Mouse (Mus musculus) erythroblast, embryonic 14.5 days (primary cell): Measurements from ENCODE around the gene Iqub. TPM values are rescaled to one million over a fixed set of nuclear protein-coding genes. Genes with fewer than 3 reads are reported as not detected.

Experiments used
- H3K27me3 ChIP-seq: 2 replicates; pipeline ENCODE4 v1.6.1; 2012; ENCODE audit warnings: inconsistent platforms; ENCODE audit not compliant: control insufficient read depth
- H3K36me3 ChIP-seq: 2 replicates; pipeline ENCODE4 v1.6.1; 2012; ENCODE audit warnings: mild to moderate bottlenecking, inconsistent platforms; ENCODE audit not compliant: control insufficient read depth
- H3K4me1 ChIP-seq: 2 replicates; pipeline ENCODE4 v1.6.1; 2012; ENCODE audit warnings: inconsistent platforms; ENCODE audit not compliant: control insufficient read depth
- H3K4me3 ChIP-seq: replicated peaks from 2 replicates; pipeline ENCODE3; 2012; ENCODE audit warnings: moderate library complexity, mild to moderate bottlenecking, inconsistent platforms
- H3K9me3 ChIP-seq: 2 replicates; pipeline ENCODE4 v1.6.1; 2012; ENCODE audit warnings: low read length, inconsistent platforms, mixed read lengths; ENCODE audit not compliant: control insufficient read depth
- GATA1 ChIP-seq: IDR thresholded peaks from 2 replicates; pipeline ENCODE4 v1.6.1; 2012; ENCODE audit warnings: low read length, inconsistent platforms, mixed read lengths
- TAL1 ChIP-seq: IDR thresholded peaks from 3 replicates; pipeline ENCODE4 v1.6.1; 2012; ENCODE audit warnings: low read length, inconsistent platforms, mixed read lengths
- polyA plus RNA-seq: library from polyadenylated mRNA; stranded (reverse); fragments of >175 nt; gene quantifications from 2 replicates; pipeline ENCODE4 v1.2.3, GENCODE M21; 2012

The Iqub gene
- polyA plus RNA-seq, 1 experiment: not detected

DNA sequence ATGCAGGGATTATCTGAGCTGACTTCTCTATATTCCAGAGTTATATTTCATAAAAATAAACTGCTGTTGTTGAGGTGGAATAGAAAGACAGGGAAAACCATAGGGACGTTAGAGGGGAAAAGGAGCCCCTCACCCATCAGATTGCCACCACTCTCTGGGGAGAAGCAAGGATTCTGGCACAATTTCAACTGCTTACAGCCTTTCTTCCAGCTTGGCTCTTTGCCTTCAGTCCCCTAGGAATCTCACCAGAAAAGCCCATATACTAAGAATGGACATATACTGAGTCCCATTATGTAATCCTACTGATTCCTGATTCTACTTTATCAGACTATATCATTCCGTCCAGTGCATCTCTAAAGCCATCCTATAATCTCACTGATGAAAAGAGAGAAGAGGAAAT, 10.7 kb downstream of the Iqub start:
- Histone ChIP-seq H3K4me3 (no peak overlapping the region), H3K9me3 (no peaks in the 10 kb centered on the region), H3K4me1 (no peaks in the 10 kb centered on the region), H3K36me3 (no peaks in the 10 kb centered on the region), H3K27me3 (no peaks in the 10 kb centered on the region)
- TF ChIP-seq GATA1 (no peak), TAL1 (no peak)

DNA sequence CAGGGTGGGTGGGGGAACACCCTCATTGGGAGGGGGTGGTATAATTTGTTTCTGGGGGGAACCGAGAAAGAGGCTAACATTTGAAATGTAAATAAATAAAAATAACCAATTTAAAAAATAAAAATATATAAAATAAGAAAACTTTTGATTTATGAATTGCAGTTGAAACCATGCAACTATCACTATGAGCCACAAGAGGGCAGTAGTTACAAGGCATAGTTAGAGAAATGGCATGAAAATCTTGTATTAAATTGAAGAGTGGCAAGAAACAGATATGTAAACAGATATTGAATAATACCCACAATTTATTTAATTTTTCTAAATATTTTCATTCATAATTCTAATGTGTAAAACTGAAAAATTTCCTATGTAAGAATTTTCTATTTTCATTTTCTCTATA, 24.5 kb downstream of the Iqub start:
- Histone ChIP-seq H3K36me3 (no peaks in the 10 kb centered on the region), H3K27me3 (no peaks in the 10 kb centered on the region), H3K4me1 (no peaks in the 10 kb centered on the region), H3K4me3 (no peak overlapping the region), H3K9me3 (no peaks in the 10 kb centered on the region)
- TF ChIP-seq TAL1 (no peak), GATA1 (no peak)

DNA sequence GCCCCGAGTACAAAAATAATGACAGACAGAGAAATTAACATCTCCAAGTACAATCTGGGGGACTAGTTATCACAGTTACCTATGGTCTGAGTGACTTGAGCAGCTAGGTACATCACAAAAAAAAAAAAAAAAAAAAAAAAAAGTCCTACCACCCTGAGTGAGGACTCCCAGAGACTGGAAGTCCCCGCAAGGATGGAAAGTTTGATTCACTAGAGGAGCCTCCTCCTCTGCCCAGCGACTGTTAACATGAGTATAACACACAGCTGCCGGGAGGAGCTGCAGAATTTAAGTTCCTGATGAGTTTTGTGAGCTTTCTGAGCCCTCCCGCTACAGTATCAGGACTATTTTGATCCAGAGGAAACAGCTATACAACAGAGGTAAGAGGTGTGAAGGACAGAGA, 28.3 kb downstream of the Iqub start:
- H3K36me3 ChIP-seq: no peaks in the 10 kb centered on the region
- H3K9me3 ChIP-seq: no peaks in the 10 kb centered on the region
- no peak for TF ChIP-seq TAL1
- no peak for TF ChIP-seq GATA1
- no peaks in the 10 kb centered on the region for H3K27me3 ChIP-seq
- H3K4me1 ChIP-seq: no peaks in the 10 kb centered on the region
- H3K4me3 ChIP-seq: no peak overlapping the region

DNA sequence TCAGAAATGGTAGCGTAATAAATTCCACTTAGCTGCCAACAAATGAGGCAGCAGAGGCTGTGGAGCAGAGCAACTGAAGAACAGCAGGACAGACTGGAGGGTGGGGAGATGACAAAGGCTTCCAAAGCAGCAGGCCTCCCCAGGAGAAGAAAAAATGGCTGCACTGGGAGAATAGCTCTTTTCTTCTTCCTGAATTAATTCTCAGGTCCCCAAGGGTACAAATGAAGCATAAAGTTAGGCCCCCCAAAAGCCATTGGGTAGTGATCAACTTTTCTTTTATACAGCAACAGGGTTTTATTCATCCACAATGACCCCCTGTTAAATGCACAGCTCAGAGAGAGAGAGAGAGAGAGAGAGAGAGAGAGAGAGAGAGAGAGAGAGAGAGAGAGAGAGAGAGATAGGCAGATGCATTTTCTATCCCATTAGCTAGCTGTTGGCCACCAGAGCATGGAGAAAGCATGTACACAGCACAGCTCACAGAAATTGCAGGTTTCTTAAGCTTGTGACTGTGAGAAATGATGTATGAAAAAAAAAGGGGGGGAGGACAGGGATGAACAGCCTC, 44.2 kb downstream of the Iqub start:
- TF ChIP-seq GATA1 (no peak), TAL1 (no peak)
- Histone ChIP-seq H3K27me3 (no peaks in the 10 kb centered on the region), H3K36me3 (no peaks in the 10 kb centered on the region)

DNA sequence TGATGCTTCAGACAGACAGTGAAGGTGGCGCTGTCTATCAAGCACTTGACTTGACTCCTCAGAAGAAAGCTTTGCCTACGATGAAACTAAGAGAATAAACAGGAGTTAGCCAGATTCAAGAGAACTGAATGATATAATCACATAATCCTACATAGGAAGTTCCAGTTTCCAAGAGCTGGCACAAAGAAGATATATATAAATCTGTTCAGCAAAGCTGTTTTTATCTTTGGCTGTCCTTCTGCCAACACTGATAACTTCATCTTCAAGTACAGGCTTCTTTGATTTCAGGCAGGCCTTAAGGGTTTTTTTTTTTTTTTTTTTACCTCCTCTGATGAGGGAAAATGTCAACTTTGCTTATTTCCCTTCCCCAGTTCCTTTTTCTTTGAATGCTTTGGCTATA, 44.7 kb downstream of the Iqub start:
- no peaks in the 10 kb centered on the region for H3K27me3 ChIP-seq
- TF ChIP-seq GATA1 (no peak), TAL1 (no peak)
- H3K4me3 ChIP-seq: no peak overlapping the region
- no peaks in the 10 kb centered on the region for H3K36me3 ChIP-seq
- no peaks in the 10 kb centered on the region for H3K9me3 ChIP-seq
- no peaks in the 10 kb centered on the region for H3K4me1 ChIP-seq

More for the DNA sequence above, 44.2 kb downstream of the Iqub start:
- Histone ChIP-seq H3K9me3 (no peaks in the 10 kb centered on the region), H3K4me3 (no peak overlapping the region), H3K4me1 (no peaks in the 10 kb centered on the region)

DNA sequence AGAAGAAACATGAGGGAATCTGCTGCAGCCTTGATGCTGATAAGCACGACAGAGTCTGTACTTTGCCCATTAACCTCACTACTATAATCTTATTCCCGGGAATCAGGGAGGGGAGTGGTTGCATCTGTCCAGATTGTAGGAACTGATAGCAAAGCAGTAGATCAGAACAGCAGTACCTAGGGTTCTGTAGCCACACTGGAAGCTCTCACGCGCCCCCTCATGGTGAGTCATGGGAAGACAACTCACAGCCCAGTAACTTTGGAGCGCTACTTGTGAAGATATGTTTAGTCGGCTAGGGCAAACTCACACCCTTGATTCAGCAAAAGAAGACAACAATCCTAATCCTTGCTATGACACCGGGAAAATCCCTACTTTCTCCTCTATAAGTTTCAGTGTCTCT, 58.8 kb downstream of the Iqub start:
- no peaks in the 10 kb centered on the region for H3K27me3 ChIP-seq
- no peaks in the 10 kb centered on the region for H3K4me1 ChIP-seq
- no peaks in the 10 kb centered on the region for H3K36me3 ChIP-seq
- no peak for TF ChIP-seq TAL1
- no peak for TF ChIP-seq GATA1
- no peaks in the 10 kb centered on the region for H3K9me3 ChIP-seq
- no peak overlapping the region for H3K4me3 ChIP-seq

DNA sequence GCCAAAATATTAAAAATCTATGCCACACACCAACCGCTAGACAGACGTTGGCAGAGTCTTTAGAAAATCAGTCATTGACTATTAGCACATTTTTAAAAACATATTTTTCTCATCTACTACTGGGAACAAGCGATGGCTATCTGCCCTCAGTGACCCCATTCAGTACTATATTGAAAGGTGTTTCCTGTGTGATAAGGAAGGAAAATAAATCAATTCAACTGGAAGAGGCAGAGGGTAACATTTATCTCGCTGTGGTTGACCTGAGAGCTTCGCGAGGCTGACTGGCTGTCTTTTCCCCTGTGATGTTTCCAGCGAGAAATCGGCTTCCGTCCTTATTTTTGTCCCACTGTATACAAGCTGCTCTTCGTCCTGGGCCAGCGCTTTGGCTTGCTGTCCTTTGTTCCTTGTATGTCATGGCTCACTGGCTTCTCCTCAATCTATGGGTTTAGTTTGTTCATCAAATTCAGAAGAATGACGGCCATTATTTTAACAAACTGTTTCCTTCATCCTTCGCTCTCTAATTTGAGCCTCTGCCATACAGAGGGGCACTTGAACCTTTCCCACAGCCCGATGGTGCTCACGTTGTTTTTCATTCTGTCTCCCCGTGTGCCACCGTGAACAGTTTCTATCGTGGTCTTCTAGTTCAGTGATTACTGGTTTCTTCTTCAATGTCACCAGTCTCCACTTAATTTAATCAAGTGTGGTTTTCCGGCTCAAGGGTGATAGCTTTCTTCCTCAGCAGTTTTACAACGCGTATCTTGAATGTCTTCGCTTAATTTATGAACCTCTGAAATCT, 63.6 kb downstream of the Iqub start:
- no peak overlapping the region for H3K4me3 ChIP-seq
- H3K36me3 ChIP-seq: no peaks in the 10 kb centered on the region
- H3K4me1 ChIP-seq: no peaks in the 10 kb centered on the region
- no peaks in the 10 kb centered on the region for H3K27me3 ChIP-seq
- TF ChIP-seq GATA1: no peak
- no peak for TF ChIP-seq TAL1
- peaks cover 6% of the 10 kb centered on the region; the same call in 1 of the 2 replicates for H3K9me3 ChIP-seq

DNA sequence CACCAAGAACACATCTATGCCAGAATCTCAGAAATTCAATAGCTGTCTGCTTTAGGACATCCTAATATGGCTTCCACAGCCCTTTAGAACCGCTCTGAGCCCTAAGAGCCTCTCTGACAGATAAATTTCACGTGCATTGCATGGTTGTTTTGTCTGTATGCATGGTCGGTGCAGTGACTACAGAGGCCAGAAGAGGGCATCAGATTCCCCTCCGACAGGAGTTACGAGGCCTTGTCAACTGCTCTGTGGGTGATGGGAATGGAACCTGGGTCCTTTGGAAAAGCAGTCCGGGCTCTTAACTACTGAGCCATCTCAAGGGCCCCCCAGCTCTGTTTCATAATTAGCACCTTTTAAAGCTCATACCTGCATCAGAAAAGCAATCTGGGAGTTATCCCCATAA, 64.6 kb downstream of the Iqub start:
- TF ChIP-seq GATA1: no peak
- TF ChIP-seq TAL1: no peak
- H3K27me3 ChIP-seq: no peaks in the 10 kb centered on the region
- H3K36me3 ChIP-seq: no peaks in the 10 kb centered on the region

DNA sequence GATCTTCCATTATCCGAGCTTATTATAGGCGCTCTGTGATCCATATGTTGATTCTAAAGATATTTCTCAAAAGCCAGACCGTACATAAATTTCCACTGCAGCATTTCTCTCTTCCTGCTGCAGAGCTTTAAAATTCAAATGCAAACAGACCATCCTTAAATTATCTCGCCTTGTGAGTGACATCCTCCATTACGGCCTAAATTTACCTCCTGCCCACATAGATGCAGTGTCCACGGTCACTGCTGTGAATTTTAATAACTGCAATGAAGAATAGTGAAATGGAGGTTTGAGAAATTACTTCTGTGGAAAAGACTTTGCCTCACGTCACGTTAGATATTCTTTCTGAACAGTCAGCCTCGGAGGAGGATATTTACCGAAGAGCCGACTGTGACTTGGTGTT, 98.8 kb downstream of the Iqub start:
- H3K4me3 ChIP-seq: no peak overlapping the region
- H3K27me3 ChIP-seq: no peaks in the 10 kb centered on the region
- TF ChIP-seq TAL1: no peak
- TF ChIP-seq GATA1: no peak
- no peaks in the 10 kb centered on the region for H3K36me3 ChIP-seq
- H3K9me3 ChIP-seq: no peaks in the 10 kb centered on the region; the same call in 1 of the 2 replicates
- H3K4me1 ChIP-seq: no peaks in the 10 kb centered on the region

More for the DNA sequence above, 64.6 kb downstream of the Iqub start:
- Histone ChIP-seq H3K4me1 (no peaks in the 10 kb centered on the region), H3K4me3 (no peak overlapping the region), H3K9me3 (peaks cover 6% of the 10 kb centered on the region; the same call in 1 of the 2 replicates)
